Mouse (Mus musculus): ENCODE results near the gene Ly6g5c. TPM values are rescaled to one million over a fixed set of nuclear protein-coding genes. Genes with fewer than 3 reads are reported as not detected.

The Ly6g5c gene
- polyA plus RNA-seq, 1 experiment, result not detected

DNA sequence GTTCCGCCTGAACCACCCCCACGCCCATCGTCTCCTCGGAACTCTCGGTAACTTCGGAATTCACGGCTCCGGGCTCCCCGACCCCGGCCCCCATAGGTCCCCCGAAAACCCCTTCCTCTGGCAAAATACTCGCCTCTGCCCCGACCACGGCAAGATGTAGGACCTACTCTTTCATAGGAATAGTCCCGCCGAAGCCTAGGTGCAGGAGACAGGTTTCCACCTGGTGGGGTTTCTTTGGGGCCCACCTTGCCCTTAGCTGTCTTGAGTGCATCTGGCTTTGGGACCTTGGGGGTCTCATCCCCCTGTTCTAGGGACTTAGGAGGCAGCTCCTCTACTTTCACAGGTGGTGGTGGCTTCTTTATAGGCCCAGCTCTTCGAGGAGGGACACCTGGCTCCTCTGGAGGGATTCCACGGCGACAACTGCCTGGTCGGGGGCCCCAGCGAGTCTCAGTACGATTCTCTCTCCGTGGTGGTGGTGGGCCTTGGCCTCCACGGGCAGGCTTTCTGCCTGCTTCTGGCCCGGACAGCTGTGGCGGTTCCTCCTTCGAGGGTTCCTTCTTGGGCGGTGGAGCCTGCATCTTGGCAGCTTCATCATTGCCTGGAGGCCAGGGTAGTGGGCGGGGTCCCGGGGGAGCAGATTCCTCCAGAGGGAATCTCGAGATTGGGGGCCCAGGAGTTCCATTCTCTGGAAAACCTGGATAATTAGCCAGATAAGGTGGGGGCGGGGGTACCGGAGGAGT, 48.6 kb downstream of the Ly6g5c start:
- Histone ChIP-seq H3K9me3 (ENCODE audit: control insufficient read depth, low read length) (no peaks in the 10 kb centered on the region), H3K4me1 (ENCODE audit: control insufficient read depth) (peaks cover 6% of the 10 kb centered on the region), H3K4me3 (replicated peaks) (no peak overlapping the region), H3K27me3 (ENCODE audit: control insufficient read depth) (no peaks in the 10 kb centered on the region), H3K36me3 (ENCODE audit: control insufficient read depth) (peaks cover 100% of the 10 kb centered on the region)
- no peak for TF ChIP-seq TAL1 (IDR thresholded peaks at IDR 0.05; ENCODE audit: low read length)
- no peak for TF ChIP-seq GATA1 (IDR thresholded peaks at IDR 0.05; ENCODE audit: low read length)

DNA sequence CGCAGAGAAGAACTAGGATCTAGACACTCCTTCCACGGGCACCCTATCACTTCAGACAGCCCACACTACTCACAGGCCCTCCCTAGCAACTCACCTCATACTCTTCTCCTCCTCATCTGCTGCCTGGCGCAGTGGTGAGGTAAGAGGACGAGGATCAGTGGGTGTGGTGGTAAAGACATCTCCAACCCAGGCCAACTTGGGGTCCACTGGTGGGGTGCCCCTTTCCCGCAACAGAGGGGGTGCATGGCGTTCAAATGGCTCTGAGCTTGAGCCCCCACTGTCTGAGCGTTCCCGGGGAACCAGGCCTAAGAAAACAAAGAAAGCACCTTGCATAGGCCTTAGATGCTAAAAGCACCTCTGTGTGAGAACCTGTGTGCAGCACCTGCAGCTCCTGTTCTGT, 49.2 kb downstream of the Ly6g5c start:
- H3K36me3 ChIP-seq (ENCODE audit: control insufficient read depth), result peaks cover 100% of the 10 kb centered on the region
- H3K4me1 ChIP-seq (ENCODE audit: control insufficient read depth), result peaks cover 8% of the 10 kb centered on the region
- no peaks in the 10 kb centered on the region for H3K27me3 ChIP-seq (ENCODE audit: control insufficient read depth)

DNA sequence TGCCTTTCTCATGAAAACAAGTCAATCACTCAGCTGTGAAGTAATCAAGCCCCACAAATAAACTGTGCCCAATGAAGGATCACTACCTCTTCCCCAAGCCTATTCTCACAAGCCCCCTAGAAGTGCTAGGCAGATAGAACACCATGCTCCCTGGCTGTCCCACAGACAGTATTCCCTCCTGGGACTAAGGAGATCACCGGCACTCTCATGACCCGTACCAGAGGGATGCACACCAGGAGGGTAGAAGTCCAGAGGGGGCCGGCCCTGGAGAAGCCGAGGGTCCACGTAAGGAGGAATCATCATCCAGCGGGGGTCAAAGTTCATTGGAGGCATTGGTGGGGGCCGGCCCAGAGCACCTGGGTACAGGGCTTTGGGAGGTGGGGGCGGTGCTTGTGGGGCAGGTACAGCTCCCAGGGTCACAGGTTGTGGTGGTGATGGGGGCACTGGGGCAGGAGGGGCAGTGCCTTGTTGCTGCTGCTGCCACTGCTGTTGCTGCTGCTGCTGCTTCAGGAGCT, 49.6 kb downstream of the Ly6g5c start:
- no peaks in the 10 kb centered on the region for H3K9me3 ChIP-seq (ENCODE audit: control insufficient read depth, low read length)
- H3K27me3 ChIP-seq (ENCODE audit: control insufficient read depth), result no peaks in the 10 kb centered on the region
- no peak overlapping the region for H3K4me3 ChIP-seq (replicated peaks)
- H3K4me1 ChIP-seq (ENCODE audit: control insufficient read depth), result peaks cover 10% of the 10 kb centered on the region
- peaks cover 100% of the 10 kb centered on the region for H3K36me3 ChIP-seq (ENCODE audit: control insufficient read depth)
- TF ChIP-seq GATA1 (IDR thresholded peaks at IDR 0.05; ENCODE audit: low read length), result no peak
- no peak for TF ChIP-seq TAL1 (IDR thresholded peaks at IDR 0.05; ENCODE audit: low read length)

More for the DNA sequence above, 49.2 kb downstream of the Ly6g5c start:
- no peaks in the 10 kb centered on the region for H3K9me3 ChIP-seq (ENCODE audit: control insufficient read depth, low read length)
- TF ChIP-seq GATA1 (IDR thresholded peaks at IDR 0.05; ENCODE audit: low read length) (no peak), TAL1 (IDR thresholded peaks at IDR 0.05; ENCODE audit: low read length) (no peak)
- no peak overlapping the region for H3K4me3 ChIP-seq (replicated peaks)

GRCm38 (mm10) chr17:35158850-35159593, 50.9 kb downstream of the Ly6g5c start:
- TF ChIP-seq GATA1 (IDR thresholded peaks at IDR 0.05; ENCODE audit: low read length), result no peak
- TF ChIP-seq TAL1 (IDR thresholded peaks at IDR 0.05; ENCODE audit: low read length), result no peak
- no peak overlapping the region for H3K4me3 ChIP-seq (replicated peaks)
- H3K4me1 ChIP-seq (ENCODE audit: control insufficient read depth), result peaks cover 23% of the 10 kb centered on the region
- H3K27me3 ChIP-seq (ENCODE audit: control insufficient read depth), result no peaks in the 10 kb centered on the region
- H3K9me3 ChIP-seq (ENCODE audit: control insufficient read depth, low read length), result no peaks in the 10 kb centered on the region
- H3K36me3 ChIP-seq (ENCODE audit: control insufficient read depth), result peaks cover 90% of the 10 kb centered on the region

- Histone ChIP-seq H3K27me3 (ENCODE audit: control insufficient read depth) (no peaks in the 10 kb centered on the region), H3K36me3 (ENCODE audit: control insufficient read depth) (peaks cover 84% of the 10 kb centered on the region), H3K4me1 (ENCODE audit: control insufficient read depth) (peaks cover 25% of the 10 kb centered on the region), H3K4me3 (replicated peaks) (no peak overlapping the region), H3K9me3 (ENCODE audit: control insufficient read depth, low read length) (no peaks in the 10 kb centered on the region)
- TF ChIP-seq TAL1 (IDR thresholded peaks at IDR 0.05; ENCODE audit: low read length) (no peak), GATA1 (IDR thresholded peaks at IDR 0.05; ENCODE audit: low read length) (no peak)
Observed at GRCm38 (mm10) chr17:35159638-35160037, 51.6 kb downstream of the Ly6g5c start.

- no peaks in the 10 kb centered on the region for H3K9me3 ChIP-seq (ENCODE audit: control insufficient read depth, low read length)
- H3K36me3 ChIP-seq (ENCODE audit: control insufficient read depth), result peaks cover 66% of the 10 kb centered on the region
- no peak for TF ChIP-seq TAL1 (IDR thresholded peaks at IDR 0.05; ENCODE audit: low read length)
- H3K27me3 ChIP-seq (ENCODE audit: control insufficient read depth), result no peaks in the 10 kb centered on the region
- no peak overlapping the region for H3K4me3 ChIP-seq (replicated peaks)
- peaks cover 40% of the 10 kb centered on the region for H3K4me1 ChIP-seq (ENCODE audit: control insufficient read depth)
Observed at GRCm38 (mm10) chr17:35161421-35161820, 53.3 kb downstream of the Ly6g5c start.

Other genes with a start within 250 kb of the Ly6g5c start
- 0.11 TPM in 1 of 2 replicates, not detected in the other for gene Cfb, start 245.8 kb upstream of the Ly6g5c start, polyA plus RNA-seq (2012)
- 0.24 and 0.25 TPM in 2 replicates for gene Zbtb12, start 228.8 kb upstream of the Ly6g5c start, polyA plus RNA-seq (2012)
- not detected in 2 replicates for gene Gm20547, start 226.2 kb upstream of the Ly6g5c start, polyA plus RNA-seq (2012)
- 0.13 and 0.17 TPM in 2 replicates for gene C2, start 210.0 kb upstream of the Ly6g5c start, polyA plus RNA-seq (2012)
- 6.2 and 6.4 TPM in 2 replicates for gene Ehmt2, start 209.8 kb upstream of the Ly6g5c start, polyA plus RNA-seq (2012)
- gene Slc44a4, start 193.8 kb upstream of the Ly6g5c start, polyA plus RNA-seq (2012), result not detected in 2 replicates
- gene Neu1, start 177.0 kb upstream of the Ly6g5c start, polyA plus RNA-seq (2012), result 0.31 and 0.38 TPM in 2 replicates
- 408 and 454 TPM in 2 replicates for gene Hspa1b, start 149.0 kb upstream of the Ly6g5c start, polyA plus RNA-seq (2012)
- gene Gm20481, start 138.4 kb upstream of the Ly6g5c start, polyA plus RNA-seq (2012), result not detected in 2 replicates
- 195 and 214 TPM in 2 replicates for gene Hspa1a, start 136.1 kb upstream of the Ly6g5c start, polyA plus RNA-seq (2012)
- 0.04 TPM in 1 of 2 replicates, not detected in the other for gene Hspa1l, start 135.6 kb upstream of the Ly6g5c start, polyA plus RNA-seq (2012)
- gene Lsm2, start 126.4 kb upstream of the Ly6g5c start, polyA plus RNA-seq (2012), result 15.9 and 21.4 TPM in 2 replicates
- gene Vars, start 107.3 kb upstream of the Ly6g5c start, polyA plus RNA-seq (2012), result 41.7 and 44.9 TPM in 2 replicates
- gene Vwa7, start 91.7 kb upstream of the Ly6g5c start, polyA plus RNA-seq (2012), result 0.01 TPM in 2 replicates
- 0.87 and 0.97 TPM in 2 replicates for gene Sapcd1, start 80.3 kb upstream of the Ly6g5c start, polyA plus RNA-seq (2012)
- gene Msh5, start 61.5 kb upstream of the Ly6g5c start, polyA plus RNA-seq (2012), result 0.90 and 1.3 TPM in 2 replicates
- gene Clic1, start 58.3 kb upstream of the Ly6g5c start, polyA plus RNA-seq (2012), result 5.1 and 6.0 TPM in 2 replicates
- 0.78 and 0.92 TPM in 2 replicates for gene Ddah2, start 49.2 kb upstream of the Ly6g5c start, polyA plus RNA-seq (2012)
- gene Ly6g6c, start 42.9 kb upstream of the Ly6g5c start, polyA plus RNA-seq (2012), result not detected in 2 replicates
- gene Mpig6b, start 42.1 kb upstream of the Ly6g5c start, polyA plus RNA-seq (2012), result 0.05 TPM in 1 of 2 replicates, not detected in the other
- gene Ly6g6e, start 31.4 kb upstream of the Ly6g5c start, polyA plus RNA-seq (2012), result not detected in 2 replicates
- gene Ly6g6d, start 30.2 kb upstream of the Ly6g5c start, polyA plus RNA-seq (2012), result not detected in 2 replicates
- gene Ly6g6f, start 22.7 kb upstream of the Ly6g5c start, polyA plus RNA-seq (2012), result 0.07 and 0.08 TPM in 2 replicates
- gene Abhd16a, start 19.0 kb upstream of the Ly6g5c start, polyA plus RNA-seq (2012), result 10.1 and 10.3 TPM in 2 replicates
- 0.03 TPM in 1 of 2 replicates, not detected in the other for gene Ly6g5b, start 7.1 kb downstream of the Ly6g5c start, polyA plus RNA-seq (2012)
- 11.0 and 12.4 TPM in 2 replicates for gene Gpank1, start 13.2 kb downstream of the Ly6g5c start, polyA plus RNA-seq (2012)
- 10.2 and 11.2 TPM in 2 replicates for gene Csnk2b, start 13.8 kb downstream of the Ly6g5c start, polyA plus RNA-seq (2012)
- 0.27 and 0.48 TPM in 2 replicates for gene D17H6S53E, start 18.1 kb downstream of the Ly6g5c start, polyA plus RNA-seq (2012)
- 0.10 and 0.20 TPM in 2 replicates for gene Apom, start 23.8 kb downstream of the Ly6g5c start, polyA plus RNA-seq (2012)
- 88.8 and 102 TPM in 2 replicates for gene Bag6, start 26.9 kb downstream of the Ly6g5c start, polyA plus RNA-seq (2012)
- 70.4 and 133 TPM in 2 replicates for gene Prrc2a, start 56.6 kb downstream of the Ly6g5c start, polyA plus RNA-seq (2012)
- 0.27 TPM in 1 of 2 replicates, not detected in the other for gene Aif1, start 67.8 kb downstream of the Ly6g5c start, polyA plus RNA-seq (2012)
- not detected in 2 replicates for gene Lst1, start 80.2 kb downstream of the Ly6g5c start, polyA plus RNA-seq (2012)
- gene Ltb, start 86.2 kb downstream of the Ly6g5c start, polyA plus RNA-seq (2012), result 0.07 and 0.08 TPM in 2 replicates
- gene Tnf, start 93.7 kb downstream of the Ly6g5c start, polyA plus RNA-seq (2012), result 0.07 and 0.09 TPM in 2 replicates
- gene Lta, start 97.1 kb downstream of the Ly6g5c start, polyA plus RNA-seq (2012), result 0.03 TPM in 1 of 2 replicates, not detected in the other
- not detected in 2 replicates for gene Gm16181, start 112.6 kb downstream of the Ly6g5c start, polyA plus RNA-seq (2012)
- gene Atp6v1g2, start 125.4 kb downstream of the Ly6g5c start, polyA plus RNA-seq (2012), result 0.04 and 0.37 TPM in 2 replicates
- gene Nfkbil1, start 127.5 kb downstream of the Ly6g5c start, polyA plus RNA-seq (2012), result 1.6 TPM in 2 replicates
- gene Ddx39b, start 133.5 kb downstream of the Ly6g5c start, polyA plus RNA-seq (2012), result 18.8 and 20.8 TPM in 2 replicates
- gene H2-D1, start 154.5 kb downstream of the Ly6g5c start, polyA plus RNA-seq (2012), result 2.4 and 2.7 TPM in 2 replicates
- not detected in 2 replicates for gene H2-Q1, start 212.1 kb downstream of the Ly6g5c start, polyA plus RNA-seq (2012)
- not detected in 2 replicates for gene H2-Q2, start 234.0 kb downstream of the Ly6g5c start, polyA plus RNA-seq (2012)